Mouse (Mus musculus) neural tube, embryonic 15.5 days (tissue): Measurements from ENCODE around the gene Palm. TPM values are rescaled to one million over a fixed set of nuclear protein-coding genes. Genes with fewer than 3 reads are reported as not detected.
"Not testable (repeated sequence)": the region's sequence is repeated elsewhere in the genome, so short reads cannot be mapped to it uniquely, and the experiment has no call there.

Experiments used
- ATAC-seq: fragments of 200-750 bp; cut with Nextera tagmentation; 2 replicates; pipeline ENCODE4 v1.8.0; 2017; ENCODE audit warnings: mild to moderate bottlenecking, moderate TSS enrichment, moderate library complexity; ENCODE audit not compliant: low FRiP score
- H3K27ac ChIP-seq: fragments of 300-500 bp; sonication (generic); replicated peaks from 2 replicates; pipeline ENCODE4 v1.5.1; 2015; ENCODE audit warnings: mild to moderate bottlenecking, inconsistent platforms
- H3K27me3 ChIP-seq: fragments of 300-500 bp; sonication (generic); replicated peaks from 2 replicates; pipeline ENCODE4 v1.6.1; 2015; ENCODE audit warnings: inconsistent platforms
- H3K36me3 ChIP-seq: fragments of 300-500 bp; sonication (generic); 2 replicates; pipeline ENCODE4 v1.6.1; 2015; ENCODE audit warnings: inconsistent platforms
- H3K4me1 ChIP-seq: fragments of 300-500 bp; sonication (generic); 2 replicates; pipeline ENCODE4 v1.6.1; 2015; ENCODE audit warnings: inconsistent platforms
- H3K4me2 ChIP-seq: fragments of 300-500 bp; sonication (generic); 2 replicates; pipeline ENCODE4 v1.6.1; 2015; ENCODE audit warnings: inconsistent platforms, mild to moderate bottlenecking, moderate library complexity
- H3K4me3 ChIP-seq: fragments of 300-500 bp; sonication (generic); replicated peaks from 2 replicates; pipeline ENCODE4 v1.5.1; 2015; ENCODE audit warnings: mild to moderate bottlenecking, inconsistent platforms
- H3K9ac ChIP-seq: fragments of 300-500 bp; sonication (generic); replicated peaks from 2 replicates; pipeline ENCODE4 v1.6.1; 2015; ENCODE audit warnings: mild to moderate bottlenecking, inconsistent platforms
- H3K9me3 ChIP-seq: fragments of 300-500 bp; sonication (generic); replicated peaks from 2 replicates; pipeline ENCODE4 v1.6.1; 2016; ENCODE audit warnings: inconsistent platforms
- WGBS: fragments of 180-500 bp; shearing (Covaris S2); methylation state at CpG from one replicate; pipeline ENCODE4 v1.1.7; 2015; ENCODE audit warnings: mixed read lengths; 5-methylcytosine and 5-hydroxymethylcytosine counted together
- polyA plus RNA-seq: library from polyadenylated mRNA; unstranded; fragments of >200 nt; fragmentation: Nextera tagmentation; extraction: Ambion mirVana; gene quantifications from 2 replicates; pipeline ENCODE4 v1.2.1, GENCODE M21; 2015

Gene Palm
- polyA plus RNA-seq, result 227 and 256 TPM in 2 replicates

GRCm38 (mm10) chr10:79793051-79793737, at the start of gene Palm:
Gene Palm, plus strand, starts transcription at chr10:79793572.
- Histone ChIP-seq H3K9ac (peak within 1 kb of the TSS; percentile 77), H3K36me3 (no peaks in the 10 kb centered on the region), H3K4me3 (peak within 1 kb of the TSS; percentile 70), H3K4me2 (peak within 1 kb of the TSS; percentile 90), H3K27me3 (no peaks in the 10 kb centered on the region), H3K27ac (peak within 1 kb of the TSS; percentile 85), H3K9me3 (no peaks in the 10 kb centered on the region), H3K4me1 (peaks cover 48% of the 10 kb centered on the region)
- 8% methylated on average over 33 of the region's 51 CpGs for WGBS
- peak; percentile 69 for ATAC-seq

- WGBS, result 96% methylated on average over 15 of the region's 15 CpGs
- ATAC-seq, result no peak
- peaks cover 55% of the 10 kb centered on the region for H3K36me3 ChIP-seq
Observed at GRCm38 (mm10) chr10:79743650-79744365, 49.6 kb upstream of the Palm start.

GRCm38 (mm10) chr10:79745411-79745810, 48.0 kb upstream of the Palm start:
- no peak for ATAC-seq
- Histone ChIP-seq H3K4me3 (peak overlapping the region; percentile 70), H3K27ac (no peak overlapping the region), H3K36me3 (peaks cover 39% of the 10 kb centered on the region), H3K4me1 (peaks cover 19% of the 10 kb centered on the region), H3K27me3 (no peaks in the 10 kb centered on the region), H3K4me2 (peak overlapping the region; percentile 73), H3K9me3 (no peaks in the 10 kb centered on the region; the same call in 1 of the 2 replicates), H3K9ac (no peak overlapping the region)
- WGBS, result 97% methylated on average over 3 of the region's 3 CpGs

More at GRCm38 (mm10) chr10:79743650-79744365, 49.6 kb upstream of the Palm start:
- H3K4me1 ChIP-seq, result peaks cover 19% of the 10 kb centered on the region
- peaks cover 14% of the 10 kb centered on the region for H3K9me3 ChIP-seq
- no peak overlapping the region for H3K9ac ChIP-seq
- H3K27me3 ChIP-seq, result no peaks in the 10 kb centered on the region
- H3K27ac ChIP-seq, result no peak overlapping the region
- no peak overlapping the region for H3K4me2 ChIP-seq
- no peak overlapping the region for H3K4me3 ChIP-seq

- H3K9ac ChIP-seq, result peak within 1 kb of the TSS; percentile 55
- H3K4me1 ChIP-seq, result peaks cover 19% of the 10 kb centered on the region
- H3K27ac ChIP-seq, result peak within 1 kb of the TSS; percentile 41; the same call in 1 of the 2 replicates
- H3K27me3 ChIP-seq, result no peaks in the 10 kb centered on the region
- 4% methylated on average over 38 of the region's 38 CpGs for WGBS
- H3K9me3 ChIP-seq, result no peaks in the 10 kb centered on the region
- ATAC-seq, result peak; percentile 94
- peaks cover 32% of the 10 kb centered on the region for H3K36me3 ChIP-seq
- H3K4me3 ChIP-seq, result peak within 1 kb of the TSS; percentile 70
- H3K4me2 ChIP-seq, result peak within 1 kb of the TSS; percentile 73
Observed at GRCm38 (mm10) chr10:79745898-79746773, 47.2 kb upstream of the Palm start, which contains the start of gene Polrmt. Gene Polrmt, minus strand, starts transcription at chr10:79746581.

- WGBS, result 28% methylated on average over 6 of the region's 6 CpGs
- Histone ChIP-seq H3K27ac (0 out of 2 replicates have a peak overlapping the region, but pooled peaks have one; percentile 41), H3K4me1 (peaks cover 19% of the 10 kb centered on the region)
Observed at GRCm38 (mm10) chr10:79746774-79747151, 46.6 kb upstream of the Palm start.

GRCm38 (mm10) chr10:79748496-79748895, 44.9 kb upstream of the Palm start:
- Histone ChIP-seq H3K9ac (no peak overlapping the region), H3K9me3 (no peaks in the 10 kb centered on the region), H3K27me3 (no peaks in the 10 kb centered on the region), H3K36me3 (peaks cover 10% of the 10 kb centered on the region), H3K4me1 (peaks cover 19% of the 10 kb centered on the region), H3K4me3 (no peak overlapping the region), H3K27ac (no peak overlapping the region), H3K4me2 (no peak overlapping the region)
- WGBS, result 76% methylated on average over 6 of the region's 6 CpGs
- ATAC-seq, result no peak

More at GRCm38 (mm10) chr10:79746774-79747151, 46.6 kb upstream of the Palm start:
- Histone ChIP-seq H3K4me3 (peak overlapping the region; percentile 70), H3K36me3 (peaks cover 26% of the 10 kb centered on the region), H3K27me3 (no peaks in the 10 kb centered on the region), H3K9me3 (no peaks in the 10 kb centered on the region), H3K9ac (peak overlapping the region; percentile 42; the same call in 1 of the 2 replicates), H3K4me2 (peak overlapping the region; percentile 73)
- ATAC-seq, result peak; percentile 54

GRCm38 (mm10) chr10:79754856-79755516, 38.4 kb upstream of the Palm start, which contains the start of gene Fgf22:
Gene Fgf22, plus strand, starts transcription at chr10:79755076.
- Histone ChIP-seq H3K27ac (no peak within 1 kb of the TSS), H3K27me3 (no peaks in the 10 kb centered on the region), H3K4me3 (peak within 1 kb of the TSS; percentile 45), H3K36me3 (peaks cover 37% of the 10 kb centered on the region), H3K4me1 (peaks cover 9% of the 10 kb centered on the region), H3K4me2 (peak within 1 kb of the TSS; percentile 86), H3K9me3 (no peaks in the 10 kb centered on the region), H3K9ac (peak within 1 kb of the TSS; percentile 54)
- ATAC-seq, result peak; percentile 85
- WGBS, result under 1% methylated on average over 36 of the region's 36 CpGs

GRCm38 (mm10) chr10:79755854-79756253, 37.5 kb upstream of the Palm start:
- H3K27ac ChIP-seq, result no peak overlapping the region
- ATAC-seq, result no peak
- no peaks in the 10 kb centered on the region for H3K9me3 ChIP-seq
- no peak overlapping the region for H3K9ac ChIP-seq
- H3K27me3 ChIP-seq, result no peaks in the 10 kb centered on the region
- H3K4me1 ChIP-seq, result peaks cover 9% of the 10 kb centered on the region
- peaks cover 46% of the 10 kb centered on the region for H3K36me3 ChIP-seq
- H3K4me3 ChIP-seq, result no peak overlapping the region
- H3K4me2 ChIP-seq, result 0 out of 2 replicates have a peak overlapping the region, but pooled peaks have one; percentile 86
- WGBS, result 81% methylated on average over 3 of the region's 3 CpGs

- no peak for ATAC-seq
- peaks cover 54% of the 10 kb centered on the region for H3K36me3 ChIP-seq
- no peaks in the 10 kb centered on the region for H3K9me3 ChIP-seq
- no peak overlapping the region for H3K27ac ChIP-seq
- H3K4me3 ChIP-seq, result no peak overlapping the region
- H3K4me1 ChIP-seq, result peaks cover 9% of the 10 kb centered on the region
- H3K27me3 ChIP-seq, result no peaks in the 10 kb centered on the region
- WGBS, result 92% methylated on average over 24 of the region's 24 CpGs
- no peak overlapping the region for H3K4me2 ChIP-seq
- no peak overlapping the region for H3K9ac ChIP-seq
Observed at GRCm38 (mm10) chr10:79756660-79757059, 36.7 kb upstream of the Palm start.

GRCm38 (mm10) chr10:79759675-79760074, 33.7 kb upstream of the Palm start:
- H3K9ac ChIP-seq, H3K4me3 ChIP-seq, H3K27ac ChIP-seq, H3K4me2 ChIP-seq, H3K9me3 ChIP-seq, H3K27me3 ChIP-seq, ATAC-seq: not testable (repeated sequence)
- H3K4me1 ChIP-seq, result peaks cover 26% of the 10 kb centered on the region
- peaks cover 59% of the 10 kb centered on the region for H3K36me3 ChIP-seq
- 84% methylated on average over 1 of the region's 1 CpGs for WGBS
